ENCODE assay signal across 22 mouse cellular contexts in genomic region chr15:19032983-19033382, GRCm38 (mm10).
DNase-seq lines count a peak whose midpoint lies in the region; ATAC-seq lines count a peak whose summit lies in the region.
"Had no signal": no experiment of that assay in that cellular context is flagged by ENCODE, and none has a peak within 500 bp of the region (broad histone marks: within the 10 kb centered on the region; RNA-seq: fewer than 3 reads in every experiment).

No protein-coding gene starts in this region.

- H3K9me3 ChIP-seq in limb, embryonic 13.5 days, result no peaks in the 10 kb centered on the region
- H3K9me3 ChIP-seq: embryonic facial prominence, embryonic 13.5 days; embryonic facial prominence, embryonic 15.5 days; forebrain, embryonic 10.5 days; forebrain, embryonic 12.5 days had no signal

- no peak overlapping the region for H3K4me3 ChIP-seq in limb, embryonic 13.5 days
- H3K4me3 ChIP-seq: embryonic facial prominence, embryonic 13.5 days; embryonic facial prominence, embryonic 15.5 days; erythroblast, embryonic 14.5 days; forebrain, embryonic 10.5 days; forebrain, embryonic 12.5 days had no signal

- H3K36me3 ChIP-seq in limb, embryonic 13.5 days, result no peaks in the 10 kb centered on the region
- H3K36me3 ChIP-seq: embryonic facial prominence, embryonic 13.5 days; embryonic facial prominence, embryonic 15.5 days; forebrain, embryonic 10.5 days; forebrain, embryonic 12.5 days had no signal

- no peak overlapping the region for H3K4me2 ChIP-seq in limb, embryonic 13.5 days (replicated peaks)
- H3K4me2 ChIP-seq: embryonic facial prominence, embryonic 13.5 days; embryonic facial prominence, embryonic 15.5 days; forebrain, embryonic 12.5 days had no signal

- H3K9ac ChIP-seq in limb, embryonic 13.5 days, result no peak overlapping the region
- H3K9ac ChIP-seq: embryonic facial prominence, embryonic 13.5 days; embryonic facial prominence, embryonic 15.5 days; forebrain, embryonic 12.5 days had no signal

- 15% methylated on average over 3 of the region's 3 CpGs for WGBS in limb, embryonic 13.5 days

- H3K27ac ChIP-seq in limb, embryonic 13.5 days, result no peak overlapping the region
- H3K27ac ChIP-seq: embryonic facial prominence, embryonic 13.5 days; embryonic facial prominence, embryonic 15.5 days; forebrain, embryonic 10.5 days; forebrain, embryonic 12.5 days had no signal

- H3K27me3 ChIP-seq in limb, embryonic 13.5 days, result no peaks in the 10 kb centered on the region
- H3K27me3 ChIP-seq: embryonic facial prominence, embryonic 13.5 days; embryonic facial prominence, embryonic 15.5 days; forebrain, embryonic 12.5 days had no signal

- peak; percentile 91 for ATAC-seq in limb, embryonic 13.5 days (ENCODE audit: low FRiP score, low read depth)
- no peak for ATAC-seq in megakaryocyte-erythroid progenitor cell, adult 5-6 weeks (replicated peaks; ENCODE audit: low FRiP score, low TSS enrichment, poor library complexity, severe bottlenecking)
- ATAC-seq: forebrain, embryonic 14.5 days had no signal

- H3K4me1 ChIP-seq in limb, embryonic 13.5 days, result peaks cover 11% of the 10 kb centered on the region
- H3K4me1 ChIP-seq: embryonic facial prominence, embryonic 13.5 days; embryonic facial prominence, embryonic 15.5 days; forebrain, embryonic 10.5 days; forebrain, embryonic 12.5 days had no signal

- peak; percentile 62 for DNase-seq in forelimb bud, embryonic 11.5 days (ENCODE audit: low read depth, low spot score)
- DNase-seq in hindlimb bud, embryonic 11.5 days (ENCODE audit: extremely low spot score, low read depth, low spot score), result peak; percentile 3
- no peak for DNase-seq in heart, adult 8-10 months (ENCODE audit: low spot score)
- no peak for DNase-seq in ovary, adult 18-20 months (ENCODE audit: low spot score)
- DNase-seq: adrenal gland, adult 2 months; adrenal gland, postnatal 10 days; adrenal gland, postnatal 25 days; cerebellum, adult 11 months; cerebellum, adult 18-20 months; cerebellum, adult 8-10 months; cerebellum, adult 9-11 months; cerebellum, postnatal 14 days; cerebellum, postnatal 36 days; embryo, embryonic 11 days had no signal

Comparison
In these comparisons a context has a peak if more than half of its experiments do, and no peak if none do; other contexts are left out.
1. DNase-seq: peak in forelimb bud, embryonic 11.5 days (single experiment) and hindlimb bud, embryonic 11.5 days (single experiment); none in heart, adult 8-10 months (single experiment) and ovary, adult 18-20 months (single experiment).